Mouse (Mus musculus) heart, adult 9 months (tissue): Measurements from ENCODE around the gene Trpt1.
A peak's percentile ranks its signal among the peaks of the same experiment; 100 is the strongest.
"Not testable (repeated sequence)": the region's sequence is repeated elsewhere in the genome, so short reads cannot be mapped to it uniquely, and the experiment has no call there.

Experiments used
- DNase-seq, 2 experiments: peaks; one replicate each; pipeline ENCODE4 v3.0.0; 2022; ENCODE audit warnings: low spot score in 2 of 2

The Trpt1 gene

GRCm38 (mm10) chr19:6974211-6975205 lies 21.4 kb upstream of the Trpt1 start, which contains the start of gene Ppp1r14b:
Gene Ppp1r14b (plus strand): TSS chr19:6974968.
- DNase-seq, result peak; percentile 81

- peak in 1 of 2 experiments; percentile 63 for DNase-seq
Measured at GRCm38 (mm10) chr19:6975537-6976521, 20.1 kb upstream of the Trpt1 start, which contains the start of gene Plcb3. Gene Plcb3 (minus strand): TSS chr19:6976470.

GRCm38 (mm10) chr19:6977759-6978638 lies 17.9 kb upstream of the Trpt1 start:
- DNase-seq, result no peak

GRCm38 (mm10) chr19:6978639-6978974 lies 17.3 kb upstream of the Trpt1 start:
- DNase-seq, result no peak

- DNase-seq, result peak in 1 of 2 experiments; percentile 55
Measured at GRCm38 (mm10) chr19:6979001-6979479, 16.9 kb upstream of the Trpt1 start.

- DNase-seq, result peak; percentile 99
Measured at GRCm38 (mm10) chr19:6979486-6980380, 16.2 kb upstream of the Trpt1 start.

GRCm38 (mm10) chr19:6980381-6981093 lies 15.4 kb upstream of the Trpt1 start, which contains the start of gene Fkbp2:
Gene Fkbp2 (minus strand): TSS chr19:6980501.
- peak; percentile 99 for DNase-seq

GRCm38 (mm10) chr19:6981465-6981864 lies 14.5 kb upstream of the Trpt1 start:
- no peak for DNase-seq

GRCm38 (mm10) chr19:6983621-6984020 lies 12.3 kb upstream of the Trpt1 start:
- no peak for DNase-seq

GRCm38 (mm10) chr19:6985300-6985699 lies 10.6 kb upstream of the Trpt1 start:
- no peak for DNase-seq

GRCm38 (mm10) chr19:6985951-6986708 lies 9.8 kb upstream of the Trpt1 start:
- no peak for DNase-seq

- peak in 1 of 2 experiments; percentile 73 for DNase-seq
Measured at GRCm38 (mm10) chr19:6987061-6987903, 8.6 kb upstream of the Trpt1 start, which contains the start of gene Vegfb. Gene Vegfb (minus strand): TSS chr19:6987651.

- no peak for DNase-seq
Measured at GRCm38 (mm10) chr19:6987904-6988285, 8.0 kb upstream of the Trpt1 start.

GRCm38 (mm10) chr19:6989251-6989650 lies 6.7 kb upstream of the Trpt1 start:
- DNase-seq, result no peak

GRCm38 (mm10) chr19:6990712-6991111 lies 5.2 kb upstream of the Trpt1 start:
- no peak for DNase-seq

- not testable (repeated sequence) for DNase-seq
Measured at GRCm38 (mm10) chr19:6991166-6991565, 4.8 kb upstream of the Trpt1 start.
